ENCODE assay signal across 10 mouse cellular contexts in genomic region chr13:74192613-74193012, GRCm38 (mm10). TPM values are rescaled to one million over a fixed set of nuclear protein-coding genes. Genes with fewer than 3 reads are reported as not detected.
DNase-seq lines count a peak whose midpoint lies in the region; ATAC-seq lines count a peak whose summit lies in the region.
"Had no signal": no experiment of that assay in that cellular context is flagged by ENCODE, and none has a peak within 500 bp of the region (broad histone marks: within the 10 kb centered on the region; RNA-seq: fewer than 3 reads in every experiment).

No protein-coding gene starts in this region.

- H3K36me3 ChIP-seq in kidney, embryonic 16.5 days (ENCODE audit: insufficient read depth, low read length): peaks cover 40% of the 10 kb centered on the region
- H3K36me3 ChIP-seq in midbrain, embryonic 11.5 days (ENCODE audit: control insufficient read depth, insufficient read depth, low read length): peaks cover 8% of the 10 kb centered on the region; the same call in 1 of the 2 replicates

- DNase-seq in adrenal gland, adult (ENCODE audit: inconsistent age in 2 of 2, low spot score in 1 of 2): peak; percentile 31 to 71
- DNase-seq in adrenal gland, adult 8-10 months: no peak
- DNase-seq in kidney, postnatal 14 days: peak; percentile 26
- DNase-seq in MN1 (ENCODE audit: low spot score): peak; percentile 55
- peak; percentile 52 for DNase-seq in induced T-regulatory cell, adult 2 months (ENCODE audit: low read depth)
- DNase-seq in gastrocnemius, adult 18-20 months (ENCODE audit: low spot score): no peak
- DNase-seq in midbrain, embryonic 11.5 days (ENCODE audit: low spot score, missing footprints): no peak
- DNase-seq: kidney, adult 9 months had no signal

- H3K4me3 ChIP-seq in kidney, embryonic 16.5 days (ENCODE audit: low read length): no peak overlapping the region
- no peak overlapping the region for H3K4me3 ChIP-seq in midbrain, embryonic 11.5 days (ENCODE audit: low read depth, low read length)
- H3K4me3 ChIP-seq: embryonic facial prominence, embryonic 13.5 days had no signal

- no peaks in the 10 kb centered on the region for H3K9me3 ChIP-seq in kidney, embryonic 16.5 days (ENCODE audit: low read length)
- H3K9me3 ChIP-seq in midbrain, embryonic 11.5 days (ENCODE audit: control insufficient read depth, low read length): no peaks in the 10 kb centered on the region
- H3K9me3 ChIP-seq: embryonic facial prominence, embryonic 13.5 days had no signal

- no peak overlapping the region for H3K9ac ChIP-seq in kidney, embryonic 16.5 days (replicated peaks; ENCODE audit: low read length)
- H3K9ac ChIP-seq in midbrain, embryonic 11.5 days (ENCODE audit: low read length): no peak overlapping the region
- H3K9ac ChIP-seq: embryonic facial prominence, embryonic 13.5 days had no signal

- no peaks in the 10 kb centered on the region for H3K4me1 ChIP-seq in kidney, embryonic 16.5 days (ENCODE audit: insufficient read depth, low read length)
- H3K4me1 ChIP-seq in midbrain, embryonic 11.5 days (ENCODE audit: control insufficient read depth, insufficient read depth, low read length): no peaks in the 10 kb centered on the region
- H3K4me1 ChIP-seq: embryonic facial prominence, embryonic 13.5 days had no signal

- no peak overlapping the region for H3K4me2 ChIP-seq in kidney, embryonic 16.5 days (replicated peaks; ENCODE audit: low read depth, low read length)
- H3K4me2 ChIP-seq in midbrain, embryonic 11.5 days: no peak overlapping the region
- H3K4me2 ChIP-seq: embryonic facial prominence, embryonic 13.5 days had no signal

- no peak overlapping the region for H3K27ac ChIP-seq in kidney, embryonic 16.5 days (ENCODE audit: low read length)
- H3K27ac ChIP-seq in midbrain, embryonic 11.5 days (ENCODE audit: low read depth, low read length): no peak overlapping the region
- H3K27ac ChIP-seq: embryonic facial prominence, embryonic 13.5 days had no signal

- no peaks in the 10 kb centered on the region for H3K27me3 ChIP-seq in kidney, embryonic 16.5 days (ENCODE audit: insufficient read depth, low read length)
- no peaks in the 10 kb centered on the region for H3K27me3 ChIP-seq in midbrain, embryonic 11.5 days (ENCODE audit: control insufficient read depth, insufficient read depth, low read length)
- H3K27me3 ChIP-seq: embryonic facial prominence, embryonic 13.5 days had no signal

- 82% methylated on average over 6 of the region's 6 CpGs for WGBS in kidney, embryonic 16.5 days
- 86% methylated on average over 6 of the region's 6 CpGs for WGBS in midbrain, embryonic 11.5 days

- ATAC-seq in kidney, embryonic 16.5 days (ENCODE audit: low FRiP score, low TSS enrichment): no peak
- ATAC-seq in midbrain, embryonic 11.5 days (ENCODE audit: low FRiP score): no peak

RNA-seq across cellular contexts. Expression of gene Exoc3, which starts 15.9 kb away (rescaled TPM):
- total RNA-seq in adrenal gland, adult 8-10 months (2022): 10 to 100 TPM; 63.0 to 79.3 (median 72.3) TPM
- polyA plus RNA-seq in kidney, embryonic 16.5 days (2015; fragmentation: Nextera tagmentation; extraction: Ambion mirVana): 68.1 and 70.0 TPM in 2 replicates
- total RNA-seq in gastrocnemius, adult 18-20 months (2021): 10 to 100 TPM; 31.3 to 34.7 TPM
- 69.4 and 71.2 TPM in 2 replicates for polyA plus RNA-seq in midbrain, embryonic 11.5 days (2014; fragmentation: Nextera tagmentation; extraction: Ambion mirVana)

Comparison
In these comparisons a context has a peak if more than half of its experiments do, and no peak if none do; other contexts are left out.
1. DNase-seq: peak in adrenal gland, adult (2 of 2), kidney, postnatal 14 days (single experiment), MN1 (single experiment) and induced T-regulatory cell, adult 2 months (single experiment); none in adrenal gland, adult 8-10 months (single experiment), gastrocnemius, adult 18-20 months (single experiment) and midbrain, embryonic 11.5 days (single experiment).